Mouse (Mus musculus) v-Abl transformed pro-B cells (cell line): ENCODE results near the gene Prrx1.

Source experiments
- in situ Hi-C, 2 experiments: fragments of 400-800 bp; cut with MboI; formaldehyde crosslinking; loops; one replicate each; pipeline ENCODE4 v1.15.1; 2025; ENCODE audit not compliant: unreplicated experiment in 2 of 2

Gene Prrx1

DNA sequence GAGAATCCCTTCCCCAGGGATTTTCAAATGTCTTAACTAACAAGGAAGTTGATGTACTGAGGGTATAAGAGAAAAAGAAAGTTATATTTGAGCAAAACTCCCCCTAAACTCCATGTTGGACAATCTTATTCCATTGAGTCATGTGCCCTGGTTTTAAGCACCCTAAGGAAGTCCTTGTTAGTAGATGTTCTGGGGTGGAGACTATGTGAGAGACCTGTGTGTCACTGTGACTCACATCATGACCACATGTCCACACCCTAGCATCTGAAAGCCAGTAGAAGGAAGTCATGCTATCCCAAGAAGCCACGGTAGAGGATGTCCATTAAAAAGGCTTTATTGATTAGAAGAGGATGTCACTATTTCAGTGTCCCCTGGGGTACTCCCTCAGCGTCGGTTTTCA, 40.4 kb downstream of the Prrx1 start:
- in situ Hi-C loops: no loop called here

DNA sequence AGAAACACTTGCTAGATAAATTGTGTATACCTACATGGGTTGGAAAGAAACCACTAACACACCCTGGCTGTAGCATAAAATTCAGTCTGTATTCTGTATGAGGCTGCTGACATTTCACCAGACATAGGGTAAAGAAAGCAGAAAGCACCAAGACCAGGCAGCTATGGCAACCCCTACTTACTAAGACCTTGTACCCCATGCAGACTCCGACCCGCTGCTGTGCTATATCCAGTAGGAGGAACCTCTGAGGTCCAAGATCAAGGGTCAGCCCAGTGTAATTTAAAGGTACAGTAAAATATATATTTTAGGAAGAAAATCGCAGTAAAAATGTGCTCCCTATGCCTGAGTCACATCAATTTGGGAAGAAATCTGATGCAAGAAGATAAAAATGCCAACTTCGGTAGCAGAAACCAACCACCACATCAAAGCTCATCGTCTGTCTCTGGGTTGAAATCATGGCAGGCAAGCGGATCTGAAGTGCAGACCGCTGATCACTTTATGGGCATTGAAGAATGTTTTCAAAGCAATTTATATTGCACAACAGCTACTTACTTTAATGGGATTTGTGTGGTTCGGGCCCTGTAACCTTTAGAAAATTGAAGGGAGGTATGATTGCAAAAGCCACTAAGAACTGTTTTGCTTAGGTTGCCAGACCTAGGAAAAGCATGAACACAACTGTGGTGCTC, 46.5 kb downstream of the Prrx1 start:
- in situ Hi-C loops: no loop called here

GRCm38 (mm10) chr1:163257298-163257697, 56.2 kb downstream of the Prrx1 start:
- in situ Hi-C loops: no loop called here

DNA sequence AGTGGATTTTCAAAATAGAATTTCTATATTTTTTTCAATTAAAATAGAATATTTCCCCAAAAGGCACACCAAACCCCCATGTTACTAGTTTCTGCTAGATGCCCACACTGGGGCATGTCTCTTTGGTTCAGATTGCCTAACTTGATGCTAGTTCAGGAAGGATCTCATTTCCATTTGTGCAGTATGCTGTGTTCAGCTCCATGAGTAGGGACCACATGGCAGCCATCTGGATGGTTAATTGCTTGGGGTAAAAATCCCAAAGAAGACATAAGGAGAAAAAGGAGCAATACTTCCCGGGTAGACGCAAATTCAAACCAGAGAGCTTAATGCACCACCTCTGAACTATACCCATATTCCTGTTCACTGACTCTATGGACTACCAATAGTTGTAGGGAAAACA, 57.6 kb downstream of the Prrx1 start:
- in situ Hi-C loops: no loop called here

DNA sequence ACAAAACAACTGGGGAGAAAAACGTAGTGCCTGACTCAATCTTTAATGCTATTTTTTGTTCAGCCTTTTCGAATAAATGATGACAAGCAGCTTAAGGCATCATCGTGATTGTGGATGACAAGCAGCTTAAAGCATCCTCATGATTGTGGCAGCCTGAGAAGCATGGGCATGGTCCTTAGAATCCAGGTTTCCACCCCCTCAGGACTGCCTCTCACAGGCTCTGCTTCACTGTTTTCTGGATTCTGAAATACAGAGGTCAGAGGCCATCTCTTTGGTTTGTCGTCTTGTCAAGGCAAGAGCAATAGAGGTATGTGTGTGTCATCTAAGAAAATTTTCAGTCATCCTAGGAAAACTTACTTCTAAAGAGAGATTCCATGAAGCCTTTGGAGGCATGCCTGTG, 60.7 kb downstream of the Prrx1 start:
- in situ Hi-C loops: no loop called here

GRCm38 (mm10) chr1:163252331-163252730, 61.2 kb downstream of the Prrx1 start:
- in situ Hi-C loops: no loop called here

DNA sequence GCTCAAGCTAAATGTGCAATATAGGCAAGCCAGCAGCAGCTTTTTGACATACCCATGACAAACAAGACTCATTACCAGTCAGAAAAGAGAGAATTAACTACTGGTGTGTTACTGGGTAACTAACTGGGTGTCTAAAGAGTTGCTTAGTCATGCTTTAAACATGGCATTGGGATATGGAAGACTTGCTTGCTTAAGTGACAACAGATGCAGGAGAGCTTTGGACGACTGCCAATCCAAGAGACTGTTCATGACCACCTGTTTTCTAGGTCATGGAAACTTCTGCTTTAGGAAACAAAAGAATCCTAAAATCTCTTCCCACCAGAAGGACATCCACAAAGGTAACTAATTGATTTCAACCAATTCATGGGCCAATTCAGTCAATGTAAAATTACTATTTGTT, 61.7 kb downstream of the Prrx1 start:
- in situ Hi-C loops: no loop called here

GRCm38 (mm10) chr1:163238950-163239349, 74.6 kb downstream of the Prrx1 start:
- in situ Hi-C loops: no loop called here

GRCm38 (mm10) chr1:163231230-163231629, 82.3 kb downstream of the Prrx1 start:
- in situ Hi-C loops: no loop called here

GRCm38 (mm10) chr1:163226271-163226670, 87.2 kb downstream of the Prrx1 start:
- in situ Hi-C loops: no loop called here

GRCm38 (mm10) chr1:163221767-163222166, 91.7 kb downstream of the Prrx1 start:
- in situ Hi-C loops: no loop called here

- in situ Hi-C loops: no loop called here
Measured at GRCm38 (mm10) chr1:163208919-163209867, 104.3 kb downstream of the Prrx1 start.

DNA sequence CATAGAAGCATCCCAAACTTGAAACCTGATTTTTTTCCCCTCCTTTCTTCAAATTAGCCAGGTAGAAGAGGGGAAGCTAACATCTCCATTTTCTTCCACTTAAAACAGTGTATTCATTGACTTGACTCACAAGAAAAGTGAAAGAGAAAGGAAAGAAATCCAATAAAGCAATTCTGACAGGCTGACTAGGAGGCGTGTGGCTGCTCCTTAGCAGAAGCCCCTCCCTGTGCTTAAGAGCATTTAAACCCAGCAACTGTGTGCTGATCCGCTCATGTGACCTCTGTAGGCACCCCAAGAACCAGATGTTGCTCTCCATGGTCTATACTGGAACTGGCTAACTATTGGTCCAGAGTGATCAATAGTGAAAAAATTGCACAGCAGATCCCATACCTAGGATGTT, 114.7 kb downstream of the Prrx1 start:
- in situ Hi-C loops: no loop called here

- in situ Hi-C loops: no loop called here
Measured at GRCm38 (mm10) chr1:163198059-163198458, 115.5 kb downstream of the Prrx1 start.
